Mouse (Mus musculus): ENCODE measurements at regions not wholly inside any gene's neighbourhood (a gene's known extent, or its start where the extent isn't known, plus 50 kb on each side); places are given as distances from the start of the nearest gene placed in this dataset.

DNA sequence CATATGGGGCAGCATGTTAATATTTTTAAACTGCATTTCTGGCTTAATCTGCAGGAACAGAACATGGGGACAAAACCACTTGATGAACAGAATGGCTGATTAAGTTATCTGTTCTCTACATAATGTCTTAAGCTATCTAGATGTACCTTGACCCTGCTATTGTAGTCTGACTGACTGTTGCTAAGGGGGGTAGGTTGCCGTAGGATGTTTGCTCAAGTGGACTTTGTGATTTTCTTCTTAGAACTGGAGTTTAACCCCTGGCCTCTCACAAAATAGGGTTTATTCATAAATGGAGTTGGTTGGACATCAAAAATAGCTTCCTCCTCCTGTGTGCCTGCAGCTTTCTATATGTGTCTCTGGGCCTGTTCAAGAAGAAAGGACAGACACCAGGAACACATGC lies 292.9 kb downstream of the Fam84b start:
- TF ChIP-seq CTCF (IDR thresholded peaks at IDR 0.05; ENCODE audit: control insufficient read depth, insufficient read depth, insufficient read length) = no peak
- TF ChIP-seq MAX (IDR thresholded peaks at IDR 0.05) = no peak
- TF ChIP-seq MYOG (IDR thresholded peaks at IDR 0.05; ENCODE audit: control insufficient read depth, extremely low read depth, insufficient read length) = no peak
- no peak for TF ChIP-seq MYOD1 (IDR thresholded peaks at IDR 0.05; ENCODE audit: control insufficient read depth, insufficient read length, low read depth)
- no peak for TF ChIP-seq USF1 (IDR thresholded peaks at IDR 0.05; ENCODE audit: low read depth)
- TF ChIP-seq FOSL1 (IDR thresholded peaks at IDR 0.05; ENCODE audit: insufficient read depth, low read length, poor library complexity, severe bottlenecking) = no peak
- TF ChIP-seq CEBPB (IDR thresholded peaks at IDR 0.05; ENCODE audit: low read depth) = no peak

DNA sequence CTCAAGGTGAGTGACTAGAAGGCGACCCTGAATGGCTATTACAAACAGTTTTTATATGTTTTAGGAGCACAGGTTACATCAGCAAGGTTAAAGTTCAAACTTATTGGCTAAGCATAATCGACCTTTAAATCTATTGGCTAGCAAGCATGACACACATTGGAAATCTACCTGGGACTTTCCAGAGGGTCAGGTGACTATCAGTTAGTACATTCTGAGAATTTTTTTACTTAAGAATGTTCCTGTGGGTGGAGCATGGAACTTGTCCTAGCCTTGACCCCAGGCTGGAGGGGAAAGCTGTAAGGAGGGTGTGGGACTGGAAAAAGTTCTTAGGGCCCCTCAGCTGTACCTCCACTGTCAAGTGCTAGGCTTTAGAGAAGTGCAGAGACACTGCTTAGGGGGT lies 297.9 kb downstream of the Fam84b start:
- H3K27me3 ChIP-seq (ENCODE audit: control insufficient read depth, insufficient read depth, insufficient read length) = no peaks in the 10 kb centered on the region
- H3ac ChIP-seq (ENCODE audit: control insufficient read depth, insufficient read length, low read depth) = no peak overlapping the region
- TF ChIP-seq MYOD1 (IDR thresholded peaks at IDR 0.05; ENCODE audit: control insufficient read depth, insufficient read length, low read depth) (no peak), CEBPB (IDR thresholded peaks at IDR 0.05; ENCODE audit: low read depth) (no peak), FOSL1 (IDR thresholded peaks at IDR 0.05; ENCODE audit: insufficient read depth, low read length, poor library complexity, severe bottlenecking) (no peak), USF1 (IDR thresholded peaks at IDR 0.05; ENCODE audit: low read depth) (no peak), MAX (IDR thresholded peaks at IDR 0.05) (no peak), CTCF (IDR thresholded peaks at IDR 0.05; ENCODE audit: control insufficient read depth, insufficient read depth, insufficient read length) (no peak), MYOG (IDR thresholded peaks at IDR 0.05; ENCODE audit: control insufficient read depth, extremely low read depth, insufficient read length) (no peak)
- no peak overlapping the region for H3K4me3 ChIP-seq (ENCODE audit: insufficient read depth, poor library complexity, severe bottlenecking)
- H3K79me3 ChIP-seq (ENCODE audit: low read depth) = no peaks in the 10 kb centered on the region
- H3K36me3 ChIP-seq (ENCODE audit: control insufficient read depth, insufficient read depth) = no peaks in the 10 kb centered on the region
- H3K79me2 ChIP-seq (ENCODE audit: control insufficient read depth, insufficient read depth) = no peaks in the 10 kb centered on the region

More for the DNA sequence above, 292.9 kb downstream of the Fam84b start:
- Histone ChIP-seq H3K4me3 (ENCODE audit: insufficient read depth, poor library complexity, severe bottlenecking) (no peak overlapping the region), H3K79me2 (ENCODE audit: control insufficient read depth, insufficient read depth) (no peaks in the 10 kb centered on the region), H3K36me3 (ENCODE audit: control insufficient read depth, insufficient read depth) (no peaks in the 10 kb centered on the region), H3K79me3 (ENCODE audit: low read depth) (no peaks in the 10 kb centered on the region), H3K27me3 (ENCODE audit: control insufficient read depth, insufficient read depth, insufficient read length) (no peaks in the 10 kb centered on the region), H3ac (ENCODE audit: control insufficient read depth, insufficient read length, low read depth) (no peak overlapping the region)

DNA sequence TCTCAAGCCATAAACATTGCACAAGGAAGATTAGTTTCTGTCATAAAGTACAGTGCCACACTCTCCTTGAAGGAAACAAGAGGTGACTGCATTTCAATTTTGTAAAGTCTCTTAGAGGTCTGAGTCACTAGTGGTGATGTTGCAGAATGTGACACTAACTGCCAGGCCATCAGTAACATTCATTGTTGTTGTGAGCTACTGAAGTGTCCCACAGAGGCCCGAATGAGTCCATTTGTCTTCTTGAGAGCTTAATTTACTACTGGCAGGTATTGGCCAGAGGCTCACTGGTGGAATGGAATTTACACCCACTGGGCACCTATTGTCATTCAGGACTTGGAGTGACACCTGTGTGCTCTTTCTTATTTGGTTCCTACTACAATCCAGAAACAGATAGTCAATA lies 299.0 kb downstream of the Fam84b start:
- H3K79me2 ChIP-seq (ENCODE audit: control insufficient read depth, insufficient read depth) = no peaks in the 10 kb centered on the region
- no peak for TF ChIP-seq MYOD1 (IDR thresholded peaks at IDR 0.05; ENCODE audit: control insufficient read depth, insufficient read length, low read depth)
- TF ChIP-seq USF1 (IDR thresholded peaks at IDR 0.05; ENCODE audit: low read depth) = no peak
- TF ChIP-seq CEBPB (IDR thresholded peaks at IDR 0.05; ENCODE audit: low read depth) = no peak
- no peak for TF ChIP-seq CTCF (IDR thresholded peaks at IDR 0.05; ENCODE audit: control insufficient read depth, insufficient read depth, insufficient read length)
- no peak for TF ChIP-seq MAX (IDR thresholded peaks at IDR 0.05)
- no peak for TF ChIP-seq MYOG (IDR thresholded peaks at IDR 0.05; ENCODE audit: control insufficient read depth, extremely low read depth, insufficient read length)
- no peak for TF ChIP-seq FOSL1 (IDR thresholded peaks at IDR 0.05; ENCODE audit: insufficient read depth, low read length, poor library complexity, severe bottlenecking)
- no peak overlapping the region for H3ac ChIP-seq (ENCODE audit: control insufficient read depth, insufficient read length, low read depth)
- H3K36me3 ChIP-seq (ENCODE audit: control insufficient read depth, insufficient read depth) = no peaks in the 10 kb centered on the region
- H3K4me3 ChIP-seq (ENCODE audit: insufficient read depth, poor library complexity, severe bottlenecking) = no peak overlapping the region
- H3K79me3 ChIP-seq (ENCODE audit: low read depth) = no peaks in the 10 kb centered on the region
- no peaks in the 10 kb centered on the region for H3K27me3 ChIP-seq (ENCODE audit: control insufficient read depth, insufficient read depth, insufficient read length)

DNA sequence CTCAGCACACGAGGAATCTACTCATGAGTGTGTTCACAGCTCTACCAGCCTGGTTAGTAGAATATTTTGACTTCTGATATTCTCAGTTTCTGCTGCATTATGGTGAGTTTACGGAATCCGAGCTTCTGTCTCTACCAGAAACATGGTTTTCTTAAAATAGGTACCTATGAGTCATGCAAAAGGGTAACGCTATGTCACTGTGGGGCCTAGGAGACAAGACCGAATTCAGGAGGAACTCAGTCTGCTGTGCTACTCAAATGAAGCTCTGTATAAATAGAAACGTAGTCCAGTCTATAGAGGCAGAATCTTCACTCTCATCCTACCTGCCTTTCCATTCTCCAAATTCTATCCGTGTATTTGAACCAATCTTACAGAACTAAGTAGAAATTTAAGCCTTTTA lies 305.5 kb downstream of the Fam84b start:
- Histone ChIP-seq H3K79me2 (ENCODE audit: control insufficient read depth, insufficient read depth) (no peaks in the 10 kb centered on the region), H3ac (ENCODE audit: control insufficient read depth, insufficient read length, low read depth) (no peak overlapping the region), H3K79me3 (ENCODE audit: low read depth) (no peaks in the 10 kb centered on the region), H3K4me3 (ENCODE audit: insufficient read depth, poor library complexity, severe bottlenecking) (no peak overlapping the region), H3K36me3 (ENCODE audit: control insufficient read depth, insufficient read depth) (no peaks in the 10 kb centered on the region), H3K27me3 (ENCODE audit: control insufficient read depth, insufficient read depth, insufficient read length) (no peaks in the 10 kb centered on the region)
- TF ChIP-seq MYOD1 (IDR thresholded peaks at IDR 0.05; ENCODE audit: control insufficient read depth, insufficient read length, low read depth) (no peak), CTCF (IDR thresholded peaks at IDR 0.05; ENCODE audit: control insufficient read depth, insufficient read depth, insufficient read length) (no peak), FOSL1 (IDR thresholded peaks at IDR 0.05; ENCODE audit: insufficient read depth, low read length, poor library complexity, severe bottlenecking) (no peak), USF1 (IDR thresholded peaks at IDR 0.05; ENCODE audit: low read depth) (no peak), CEBPB (IDR thresholded peaks at IDR 0.05; ENCODE audit: low read depth) (no peak), MYOG (IDR thresholded peaks at IDR 0.05; ENCODE audit: control insufficient read depth, extremely low read depth, insufficient read length) (no peak), MAX (IDR thresholded peaks at IDR 0.05) (no peak)

DNA sequence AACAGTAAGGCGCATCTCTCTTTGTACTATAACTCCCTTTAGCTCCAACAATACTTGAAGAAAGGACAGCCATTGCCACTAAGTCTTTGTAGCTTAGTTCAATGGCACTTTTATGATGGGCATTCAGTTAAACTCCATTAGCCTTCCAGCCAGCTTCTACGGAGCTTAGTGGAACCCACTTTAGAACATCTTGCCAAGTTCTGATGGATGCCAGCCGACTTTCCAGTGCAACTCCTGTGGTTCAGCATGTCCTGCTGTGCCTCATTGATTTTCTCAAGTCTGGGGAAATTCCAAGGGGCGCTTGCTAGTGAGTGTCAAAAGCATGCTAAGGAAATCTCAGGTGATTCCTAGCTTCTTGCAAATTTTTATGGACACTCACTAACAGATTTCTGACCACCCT lies 316.4 kb downstream of the Fam84b start:
- Histone ChIP-seq H3K4me3 (ENCODE audit: insufficient read depth, poor library complexity, severe bottlenecking) (no peak overlapping the region), H3K27me3 (ENCODE audit: control insufficient read depth, insufficient read depth, insufficient read length) (no peaks in the 10 kb centered on the region), H3K79me2 (ENCODE audit: control insufficient read depth, insufficient read depth) (no peaks in the 10 kb centered on the region), H3K79me3 (ENCODE audit: low read depth) (no peaks in the 10 kb centered on the region), H3ac (ENCODE audit: control insufficient read depth, insufficient read length, low read depth) (no peak overlapping the region), H3K36me3 (ENCODE audit: control insufficient read depth, insufficient read depth) (no peaks in the 10 kb centered on the region)
- no peak for TF ChIP-seq MYOD1 (IDR thresholded peaks at IDR 0.05; ENCODE audit: control insufficient read depth, insufficient read length, low read depth)
- no peak for TF ChIP-seq USF1 (IDR thresholded peaks at IDR 0.05; ENCODE audit: low read depth)
- TF ChIP-seq MYOG (IDR thresholded peaks at IDR 0.05; ENCODE audit: control insufficient read depth, extremely low read depth, insufficient read length) = no peak
- TF ChIP-seq CEBPB (IDR thresholded peaks at IDR 0.05; ENCODE audit: low read depth) = no peak
- no peak for TF ChIP-seq MAX (IDR thresholded peaks at IDR 0.05)
- TF ChIP-seq FOSL1 (IDR thresholded peaks at IDR 0.05; ENCODE audit: insufficient read depth, low read length, poor library complexity, severe bottlenecking) = no peak
- TF ChIP-seq CTCF (IDR thresholded peaks at IDR 0.05; ENCODE audit: control insufficient read depth, insufficient read depth, insufficient read length) = no peak

DNA sequence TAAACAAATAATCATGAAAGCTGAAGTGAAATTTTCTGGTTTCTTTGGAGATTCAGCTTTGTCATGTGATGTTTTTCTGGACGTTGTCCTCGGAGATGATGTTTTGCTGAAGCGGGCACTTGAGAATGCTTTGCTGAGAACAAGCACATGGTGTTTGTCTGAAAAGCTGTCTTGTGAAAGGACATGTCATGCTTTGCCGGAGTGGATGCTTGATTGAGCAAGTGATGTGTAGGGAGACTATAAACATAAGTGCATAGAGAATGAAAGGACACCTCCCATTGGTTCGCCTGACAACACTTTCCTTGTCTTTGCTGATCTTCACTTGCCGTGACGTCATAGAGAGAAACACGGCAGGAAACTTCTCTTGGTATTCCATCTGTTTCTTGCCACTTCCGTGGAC lies 318.9 kb downstream of the Fam84b start:
- H3ac ChIP-seq (ENCODE audit: control insufficient read depth, insufficient read length, low read depth) = no peak overlapping the region
- no peak overlapping the region for H3K4me3 ChIP-seq (ENCODE audit: insufficient read depth, poor library complexity, severe bottlenecking)
- no peaks in the 10 kb centered on the region for H3K36me3 ChIP-seq (ENCODE audit: control insufficient read depth, insufficient read depth)
- H3K79me2 ChIP-seq (ENCODE audit: control insufficient read depth, insufficient read depth) = no peaks in the 10 kb centered on the region
- TF ChIP-seq USF1 (IDR thresholded peaks at IDR 0.05; ENCODE audit: low read depth) (no peak), MAX (IDR thresholded peaks at IDR 0.05) (no peak), CTCF (IDR thresholded peaks at IDR 0.05; ENCODE audit: control insufficient read depth, insufficient read depth, insufficient read length) (no peak), FOSL1 (IDR thresholded peaks at IDR 0.05; ENCODE audit: insufficient read depth, low read length, poor library complexity, severe bottlenecking) (no peak), MYOD1 (IDR thresholded peaks at IDR 0.05; ENCODE audit: control insufficient read depth, insufficient read length, low read depth) (no peak), MYOG (IDR thresholded peaks at IDR 0.05; ENCODE audit: control insufficient read depth, extremely low read depth, insufficient read length) (no peak)
- H3K27me3 ChIP-seq (ENCODE audit: control insufficient read depth, insufficient read depth, insufficient read length) = no peaks in the 10 kb centered on the region
- H3K79me3 ChIP-seq (ENCODE audit: low read depth) = no peaks in the 10 kb centered on the region

Data from C2C12 (cell line).